23 mouse cellular contexts compared by ENCODE assay signal in genomic region chr9:65241973-65242372, GRCm38 (mm10). TPM values are rescaled to one million over a fixed set of nuclear protein-coding genes. Genes with fewer than 3 reads are reported as not detected.
DNase-seq lines count a peak whose midpoint lies in the region; ATAC-seq and TF ChIP-seq lines count a peak whose summit lies in the region.
"Had no signal": no experiment of that assay in that cellular context is flagged by ENCODE, and none has a peak within 500 bp of the region (broad histone marks: within the 10 kb centered on the region; RNA-seq: fewer than 3 reads in every experiment).

No protein-coding gene starts in this region.

- 74% methylated on average over 5 of the region's 5 CpGs for WGBS in midbrain, embryonic 10.5 days
- 73% methylated on average over 5 of the region's 5 CpGs for WGBS in midbrain, embryonic 11.5 days
- WGBS in liver, embryonic 11.5 days: 53% methylated on average over 5 of the region's 5 CpGs

- H3K79me2 ChIP-seq in C2C12 (ENCODE audit: control insufficient read depth, insufficient read depth): no peaks in the 10 kb centered on the region
- H3K79me2 ChIP-seq in myocyte (ENCODE audit: control insufficient read depth, insufficient read depth): no peaks in the 10 kb centered on the region

- TF ChIP-seq POLR2A in myocyte (IDR thresholded peaks at IDR 0.05; ENCODE audit: insufficient read length, low read depth): no peak

- no peak overlapping the region for H3K9ac ChIP-seq in midbrain, embryonic 11.5 days (ENCODE audit: low read length)
- no peak overlapping the region for H3K9ac ChIP-seq in liver, embryonic 11.5 days (ENCODE audit: low read depth, low read length)
- H3K9ac ChIP-seq: embryonic facial prominence, embryonic 12.5 days; forebrain, embryonic 13.5 days; forebrain, embryonic 15.5 days; forebrain, postnatal 0 days had no signal

- H3K9me3 ChIP-seq in midbrain, embryonic 10.5 days (replicated peaks): no peaks in the 10 kb centered on the region
- no peaks in the 10 kb centered on the region for H3K9me3 ChIP-seq in midbrain, embryonic 11.5 days (ENCODE audit: control insufficient read depth, low read length)
- no peaks in the 10 kb centered on the region for H3K9me3 ChIP-seq in liver, embryonic 11.5 days (ENCODE audit: control insufficient read depth, low read length)
- H3K9me3 ChIP-seq: embryonic facial prominence, embryonic 10.5 days; embryonic facial prominence, embryonic 12.5 days; forebrain, embryonic 13.5 days; forebrain, embryonic 15.5 days; G1E had no signal

- H3K27me3 ChIP-seq in midbrain, embryonic 10.5 days (ENCODE audit: low read depth, poor library complexity, severe bottlenecking): no peaks in the 10 kb centered on the region
- no peaks in the 10 kb centered on the region for H3K27me3 ChIP-seq in midbrain, embryonic 11.5 days (ENCODE audit: control insufficient read depth, insufficient read depth, low read length)
- H3K27me3 ChIP-seq in C2C12 (ENCODE audit: control insufficient read depth, insufficient read depth, insufficient read length) (no peaks in the 10 kb centered on the region), myocyte (ENCODE audit: control insufficient read depth, insufficient read depth, insufficient read length) (no peaks in the 10 kb centered on the region)
- H3K27me3 ChIP-seq in liver, embryonic 11.5 days (replicated peaks; ENCODE audit: control insufficient read depth, insufficient read depth, low read length): no peaks in the 10 kb centered on the region
- H3K27me3 ChIP-seq: embryonic facial prominence, embryonic 12.5 days; forebrain, embryonic 13.5 days; forebrain, embryonic 15.5 days; Patski had no signal

- no peaks in the 10 kb centered on the region for H3K36me3 ChIP-seq in midbrain, embryonic 10.5 days
- H3K36me3 ChIP-seq in midbrain, embryonic 11.5 days (ENCODE audit: control insufficient read depth, insufficient read depth, low read length): no peaks in the 10 kb centered on the region
- no peaks in the 10 kb centered on the region for H3K36me3 ChIP-seq in C2C12 (ENCODE audit: control insufficient read depth, insufficient read depth)
- H3K36me3 ChIP-seq in myocyte (ENCODE audit: control insufficient read depth, insufficient read depth): no peaks in the 10 kb centered on the region
- no peaks in the 10 kb centered on the region for H3K36me3 ChIP-seq in liver, embryonic 11.5 days (ENCODE audit: control insufficient read depth, insufficient read depth, low read length)
- H3K36me3 ChIP-seq: forebrain, embryonic 15.5 days had no signal

- H3K4me3 ChIP-seq in midbrain, embryonic 10.5 days: no peak overlapping the region
- H3K4me3 ChIP-seq in midbrain, embryonic 11.5 days (ENCODE audit: low read depth, low read length): no peak overlapping the region
- H3K4me3 ChIP-seq in C2C12 (ENCODE audit: insufficient read depth, poor library complexity, severe bottlenecking) (no peak overlapping the region), myocyte (no peak overlapping the region)
- no peak overlapping the region for H3K4me3 ChIP-seq in liver, embryonic 11.5 days (ENCODE audit: low read depth, low read length)
- H3K4me3 ChIP-seq: embryonic facial prominence, embryonic 10.5 days; embryonic facial prominence, embryonic 12.5 days; forebrain, embryonic 13.5 days; forebrain, embryonic 15.5 days had no signal

- no peak for TF ChIP-seq CTCF in C2C12 (IDR thresholded peaks at IDR 0.05; ENCODE audit: control insufficient read depth, insufficient read depth, insufficient read length)

- H3K4me2 ChIP-seq in midbrain, embryonic 11.5 days: no peak overlapping the region
- no peak overlapping the region for H3K4me2 ChIP-seq in myocyte (ENCODE audit: low read depth)
- no peak overlapping the region for H3K4me2 ChIP-seq in liver, embryonic 11.5 days
- H3K4me2 ChIP-seq: embryonic facial prominence, embryonic 12.5 days; forebrain, embryonic 13.5 days; forebrain, embryonic 15.5 days had no signal

- H3K4me1 ChIP-seq in midbrain, embryonic 10.5 days: peaks cover 43% of the 10 kb centered on the region
- H3K4me1 ChIP-seq in midbrain, embryonic 11.5 days (ENCODE audit: control insufficient read depth, insufficient read depth, low read length): peaks cover 4% of the 10 kb centered on the region
- peaks cover 3% of the 10 kb centered on the region; the same call in 1 of the 2 replicates for H3K4me1 ChIP-seq in liver, embryonic 11.5 days (replicated peaks; ENCODE audit: control insufficient read depth, insufficient read depth, low read length)
- H3K4me1 ChIP-seq: embryonic facial prominence, embryonic 12.5 days had no signal

- ATAC-seq in midbrain, embryonic 11.5 days (ENCODE audit: low FRiP score): no peak
- no peak for ATAC-seq in liver, embryonic 11.5 days (replicated peaks; ENCODE audit: low FRiP score)
- ATAC-seq: activated CD4-positive, CD25-positive, alpha-beta regulatory T cell, adult 4 months; forebrain, embryonic 13.5 days; forebrain, embryonic 15.5 days; forebrain, postnatal 0 days; Patski had no signal

- peak overlapping the region; percentile 35; the same call in 1 of the 2 replicates for H3K27ac ChIP-seq in midbrain, embryonic 10.5 days (replicated peaks)
- no peak overlapping the region for H3K27ac ChIP-seq in midbrain, embryonic 11.5 days (ENCODE audit: low read depth, low read length)
- H3K27ac ChIP-seq in liver, embryonic 11.5 days (ENCODE audit: low read depth, low read length): no peak overlapping the region
- H3K27ac ChIP-seq: embryonic facial prominence, embryonic 10.5 days; embryonic facial prominence, embryonic 12.5 days; forebrain, embryonic 13.5 days; forebrain, embryonic 15.5 days had no signal

- no peak for DNase-seq in midbrain, embryonic 10.5 days (ENCODE audit: low spot score)
- DNase-seq in midbrain, embryonic 11.5 days (ENCODE audit: low spot score, missing footprints): no peak
- no peak for DNase-seq in liver, embryonic 11.5 days (ENCODE audit: low spot score)
- no peak for DNase-seq in spleen, adult 18-20 months
- DNase-seq: adrenal gland, adult 8-10 months; adrenal gland, postnatal 14 days; adrenal gland, postnatal 36 days; B cell, adult 2 months; cerebellum, adult 11-12 months; cerebellum, adult 2 months; cerebellum, adult 9-10 months; cerebellum, postnatal 10 days; cerebellum, postnatal 25 days; forebrain, postnatal 0 days had no signal

- no peaks in the 10 kb centered on the region for H3K79me3 ChIP-seq in C2C12 (ENCODE audit: low read depth)

- H3ac ChIP-seq in C2C12 (ENCODE audit: control insufficient read depth, insufficient read length, low read depth) (no peak overlapping the region), myocyte (ENCODE audit: control insufficient read depth, insufficient read length) (no peak overlapping the region)

TF ChIP-seq in C2C12, 6 proteins besides CTCF, POLR2A, EP300 and RAD21:
- TF ChIP-seq USF1 (IDR thresholded peaks at IDR 0.05; ENCODE audit: low read depth) (no peak), MYOD1 (IDR thresholded peaks at IDR 0.05; ENCODE audit: control insufficient read depth, insufficient read length, low read depth) (peak; percentile 35)

TF ChIP-seq in myocyte, 11 proteins besides CTCF, POLR2A, EP300 and RAD21:
- no peak for TF ChIP-seq REST (IDR thresholded peaks at IDR 0.05; ENCODE audit: insufficient read depth, insufficient read length)
- peak in 2 of 3 experiments; percentile 53 to 71 for TF ChIP-seq MYOD1 (IDR thresholded peaks at IDR 0.05; ENCODE audit: control insufficient read depth in 1 of 3, insufficient read length in 2 of 3, low read depth in 2 of 3)

RNA-seq across cellular contexts. Expression of gene Cilp, which starts 23.0 kb away (rescaled TPM):
- polyA plus RNA-seq in midbrain, embryonic 10.5 days (2016; fragmentation: Nextera tagmentation; extraction: Ambion mirVana): 0.04 and 0.17 TPM in 2 replicates
- 0.12 and 0.16 TPM in 2 replicates for polyA plus RNA-seq in midbrain, embryonic 11.5 days (2014; fragmentation: Nextera tagmentation; extraction: Ambion mirVana)
- polyA plus RNA-seq in C2C12 (2012; fragmentation: generic; extraction: Trizol): 0.01 TPM
- polyA plus RNA-seq in myocyte (2012; fragmentation: generic; extraction: Trizol): 0.29 TPM
- polyA plus RNA-seq in liver, embryonic 11.5 days (2014; fragmentation: Nextera tagmentation; extraction: Ambion mirVana): 0.07 and 0.12 TPM in 2 replicates
- polyA plus RNA-seq: activated CD4-positive, CD25-positive, alpha-beta regulatory T cell, adult 4 months; G1E; Patski had no signal

RNA-seq across cellular contexts. Expression of gene Parp16, which starts 46.8 kb away (rescaled TPM):
- polyA plus RNA-seq in midbrain, embryonic 10.5 days (2016; fragmentation: Nextera tagmentation; extraction: Ambion mirVana): 7.2 and 7.9 TPM in 2 replicates
- polyA plus RNA-seq in midbrain, embryonic 11.5 days (2014; fragmentation: Nextera tagmentation; extraction: Ambion mirVana): 5.2 and 6.4 TPM in 2 replicates
- polyA plus RNA-seq in C2C12 (2012; fragmentation: generic; extraction: Trizol): 2.1 TPM
- 2.2 TPM for polyA plus RNA-seq in myocyte (2012; fragmentation: generic; extraction: Trizol)
- 7.3 and 7.5 TPM in 2 replicates for polyA plus RNA-seq in liver, embryonic 11.5 days (2014; fragmentation: Nextera tagmentation; extraction: Ambion mirVana)

RNA-seq across cellular contexts. Expression of gene Clpx, which starts 52.1 kb away (rescaled TPM):
- 41.6 and 42.3 TPM in 2 replicates for polyA plus RNA-seq in midbrain, embryonic 10.5 days (2016; fragmentation: Nextera tagmentation; extraction: Ambion mirVana)
- 45.8 and 54.3 TPM in 2 replicates for polyA plus RNA-seq in midbrain, embryonic 11.5 days (2014; fragmentation: Nextera tagmentation; extraction: Ambion mirVana)
- 9.3 TPM for polyA plus RNA-seq in C2C12 (2012; fragmentation: generic; extraction: Trizol)
- 13.0 TPM for polyA plus RNA-seq in myocyte (2012; fragmentation: generic; extraction: Trizol)
- polyA plus RNA-seq in liver, embryonic 11.5 days (2014; fragmentation: Nextera tagmentation; extraction: Ambion mirVana): 49.3 and 54.5 TPM in 2 replicates
